Mouse (Mus musculus) kidney, adult 2 months (tissue): ENCODE results near the gene Dclk3.

Experiments
- CTCF ChIP-seq: fragments of 200-500 bp; conservative IDR thresholded peaks from 2 replicates; pipeline ENCODE4 v1.5.1; 2011; ENCODE audit warnings: low read depth, mild to moderate bottlenecking, control low read depth, low read length, moderate library complexity, mixed read lengths; ENCODE audit not compliant: insufficient read depth, insufficient read length
- POLR2A ChIP-seq: fragments of 200-500 bp; IDR thresholded peaks from one replicate; pipeline ENCODE4 v1.6.1; 2011; ENCODE audit warnings: low read depth, low read length, control low read depth

- TF ChIP-seq POLR2A (no peak), CTCF (no peak)
These were observed 20.6 kb downstream of the Dclk3 start for GRCm38 (mm10) chr9:111459466-111459865.
